Mouse (Mus musculus) heart, embryonic 11.5 days (tissue): ENCODE data around the gene Krtap16-1. TPM values are rescaled to one million over a fixed set of nuclear protein-coding genes. Genes with fewer than 3 reads are reported as not detected.

Experiments used
- ATAC-seq: fragments of 200-750 bp; cut with Nextera tagmentation; replicated peaks from 2 replicates; pipeline ENCODE4 v1.8.0; 2017; ENCODE audit warnings: moderate library complexity; ENCODE audit not compliant: insufficient number of reproducible peaks, low FRiP score, low TSS enrichment
- H3K27ac ChIP-seq: fragments of 300-500 bp; sonication (generic); 2 replicates; pipeline ENCODE4 v1.5.1; 2014; ENCODE audit warnings: mild to moderate bottlenecking, low read depth, low read length
- H3K27me3 ChIP-seq: fragments of 300-500 bp; sonication (generic); 2 replicates; pipeline ENCODE4 v1.6.1; 2014; ENCODE audit warnings: mild to moderate bottlenecking, low read length, mixed read lengths; ENCODE audit not compliant: control insufficient read depth, insufficient read depth
- H3K36me3 ChIP-seq: fragments of 300-500 bp; sonication (generic); 2 replicates; pipeline ENCODE4 v1.6.1; 2014; ENCODE audit warnings: mild to moderate bottlenecking, low read length, moderate library complexity, mixed read lengths; ENCODE audit not compliant: control insufficient read depth, insufficient read depth
- H3K4me1 ChIP-seq: fragments of 300-500 bp; sonication (generic); 2 replicates; pipeline ENCODE4 v1.6.1; 2014; ENCODE audit warnings: low read length; ENCODE audit not compliant: control insufficient read depth, insufficient read depth
- H3K4me2 ChIP-seq: fragments of 300-500 bp; sonication (generic); 2 replicates; pipeline ENCODE4 v1.6.1; 2014; ENCODE audit warnings: mild to moderate bottlenecking, moderate library complexity
- H3K4me3 ChIP-seq: fragments of 300-500 bp; sonication (generic); 2 replicates; pipeline ENCODE4 v1.5.1; 2014; ENCODE audit warnings: low read depth, low read length
- H3K9ac ChIP-seq: fragments of 300-500 bp; sonication (generic); 2 replicates; pipeline ENCODE4 v1.6.1; 2014; ENCODE audit warnings: mild to moderate bottlenecking, low read depth, low read length, moderate library complexity
- H3K9me3 ChIP-seq: fragments of 300-500 bp; sonication (generic); replicated peaks from 2 replicates; pipeline ENCODE4 v1.6.1; 2016; ENCODE audit warnings: low read length; ENCODE audit not compliant: control insufficient read depth
- WGBS: fragments of 180-500 bp; shearing (Covaris S2); extraction: QIAGEN DNeasy Blood & Tissue Kit; methylation state at CpG from one replicate; pipeline ENCODE4 v1.1.7; 2014; ENCODE audit not compliant: insufficient replicate concordance; 5-methylcytosine and 5-hydroxymethylcytosine counted together
- polyA plus RNA-seq: library from polyadenylated mRNA; unstranded; fragments of >200 nt; fragmentation: Nextera tagmentation; extraction: Ambion mirVana; gene quantifications from 2 replicates; pipeline ENCODE4 v1.2.1, GENCODE M21; 2014

The Krtap16-1 gene
- polyA plus RNA-seq, 1 experiment from 2014 or later = not detected

DNA sequence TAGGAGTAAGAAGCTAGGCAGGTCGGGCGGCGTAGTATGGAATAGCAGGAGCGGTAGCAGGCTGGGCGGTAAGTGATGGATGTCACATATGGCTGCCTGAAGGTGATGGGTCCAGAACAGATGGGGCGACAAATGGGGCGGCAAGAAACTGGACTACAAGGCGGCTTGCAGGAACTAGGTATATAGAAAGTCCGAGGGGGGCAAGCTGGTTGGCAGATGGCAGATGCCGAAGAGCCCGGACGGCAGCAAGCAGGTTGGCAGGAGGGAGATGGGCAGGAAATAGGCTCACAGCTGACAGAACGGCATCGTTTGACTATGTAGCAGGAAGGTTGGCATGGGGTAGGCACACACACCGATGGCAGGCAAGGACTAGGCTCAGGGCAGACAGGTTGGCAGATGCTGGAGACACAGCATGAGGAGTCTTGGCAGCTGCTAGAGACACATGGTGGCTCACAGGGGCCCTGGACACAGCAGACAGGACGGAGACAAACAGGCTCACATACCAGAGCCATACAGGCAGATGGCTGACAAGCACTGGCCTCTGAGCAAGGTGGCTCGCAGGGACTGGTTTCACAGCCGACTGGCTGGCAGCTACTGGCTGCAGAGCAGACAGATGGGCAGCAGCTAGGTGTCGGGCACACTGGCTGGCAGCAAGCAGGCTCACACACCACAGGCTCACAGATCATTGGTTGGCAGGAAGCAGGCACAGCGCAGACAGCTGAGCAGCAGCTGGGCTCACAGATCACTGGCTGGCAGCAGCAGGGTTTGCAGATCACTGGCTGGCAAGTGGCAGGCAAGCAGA is 905 bp downstream of the Krtap16-1 start:
- Histone ChIP-seq H3K4me3 (no peak overlapping the region), H3K36me3 (no peaks in the 10 kb centered on the region), H3K27ac (no peak overlapping the region), H3K9ac (no peak overlapping the region), H3K4me2 (no peak overlapping the region), H3K27me3 (0 out of 2 replicates have a peak, but pooled peaks cover 4% of the 10 kb centered on the region), H3K4me1 (no peaks in the 10 kb centered on the region), H3K9me3 (no peaks in the 10 kb centered on the region)
- no peak for ATAC-seq
- WGBS = 76% methylated on average over 20 of the region's 20 CpGs

DNA sequence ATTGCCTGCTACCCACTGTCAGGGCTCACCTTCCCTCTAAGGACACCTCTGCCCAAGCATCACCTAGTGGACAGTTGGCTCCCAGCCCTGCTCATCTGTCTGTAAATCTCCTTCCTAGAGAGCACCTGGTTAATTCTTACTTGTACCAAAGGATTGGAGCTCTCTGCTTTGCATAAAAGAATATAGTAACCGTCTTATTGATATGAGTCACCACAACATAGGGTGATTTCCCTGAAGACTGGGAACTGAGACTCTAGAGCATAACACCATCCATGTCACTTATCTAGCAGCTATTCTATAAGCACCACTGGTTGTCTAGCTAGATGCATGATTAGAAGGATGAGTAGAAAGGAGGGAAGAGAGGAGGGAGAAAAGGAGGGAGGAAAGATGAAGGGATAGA is 3.0 kb downstream of the Krtap16-1 start:
- no peak for ATAC-seq
- no peaks in the 10 kb centered on the region for H3K4me1 ChIP-seq

DNA sequence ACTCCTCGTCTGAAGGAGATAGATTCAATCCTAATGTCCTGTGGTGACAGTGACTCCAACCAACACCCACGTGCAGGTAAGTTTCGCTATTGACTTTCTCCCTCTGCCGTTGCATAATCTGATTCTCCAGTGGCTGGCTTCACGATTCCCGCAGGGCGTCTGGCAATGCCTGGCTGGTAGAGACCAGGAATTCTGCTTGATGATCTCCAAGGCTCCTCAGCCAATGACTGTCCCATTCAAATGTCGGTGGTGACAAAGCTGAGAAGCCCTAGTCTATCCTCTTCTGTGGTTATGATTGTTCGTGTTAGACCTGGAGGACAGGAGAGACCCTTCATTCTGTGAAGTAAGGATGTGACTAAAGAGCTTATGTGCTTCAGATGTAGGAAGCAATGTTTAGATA is 3.7 kb downstream of the Krtap16-1 start:
- no peak overlapping the region for H3K4me3 ChIP-seq
- no peak overlapping the region for H3K27ac ChIP-seq
- H3K36me3 ChIP-seq = no peaks in the 10 kb centered on the region
- H3K9me3 ChIP-seq = no peaks in the 10 kb centered on the region
- H3K4me1 ChIP-seq = no peaks in the 10 kb centered on the region
- WGBS = 78% methylated on average over 9 of the region's 9 CpGs
- no peak for ATAC-seq
- 0 out of 2 replicates have a peak, but pooled peaks cover 4% of the 10 kb centered on the region for H3K27me3 ChIP-seq
- no peak overlapping the region for H3K4me2 ChIP-seq
- H3K9ac ChIP-seq = no peak overlapping the region

More for the DNA sequence above, 3.0 kb downstream of the Krtap16-1 start:
- H3K27ac ChIP-seq = no peak overlapping the region
- H3K4me2 ChIP-seq = no peak overlapping the region
- H3K9me3 ChIP-seq = no peaks in the 10 kb centered on the region
- no peak overlapping the region for H3K4me3 ChIP-seq
- no peak overlapping the region for H3K9ac ChIP-seq
- H3K27me3 ChIP-seq = 0 out of 2 replicates have a peak, but pooled peaks cover 4% of the 10 kb centered on the region
- WGBS = 82% methylated on average over 1 of the region's 1 CpGs
- no peaks in the 10 kb centered on the region for H3K36me3 ChIP-seq

DNA sequence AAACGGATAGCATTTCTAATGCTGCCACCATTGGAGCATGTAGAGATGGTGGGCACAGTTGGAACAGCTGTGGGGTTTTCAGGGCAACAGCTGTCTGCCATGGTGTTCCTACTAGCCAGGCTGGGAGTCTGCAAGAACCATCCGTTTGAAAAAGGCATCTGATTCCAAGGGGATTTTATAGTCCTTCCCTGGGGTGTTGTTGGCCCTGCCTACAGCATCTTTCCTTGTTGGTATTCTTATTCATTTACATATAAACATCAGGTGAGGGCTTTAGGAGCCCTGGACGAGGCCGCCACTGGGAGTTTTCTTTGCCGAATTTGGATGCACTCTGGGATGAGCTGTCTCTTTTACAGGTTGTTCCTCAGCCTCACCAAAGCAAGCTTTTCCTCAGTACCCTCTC is 7.4 kb downstream of the Krtap16-1 start, which contains the start of gene Krtap29-1:
Gene Krtap29-1 (minus strand): TSS at position 101 of the 400 bp plus-strand sequence.
- Histone ChIP-seq H3K4me2 (no peak within 1 kb of the TSS), H3K27ac (no peak within 1 kb of the TSS), H3K4me1 (no peaks in the 10 kb centered on the region), H3K9ac (no peak within 1 kb of the TSS), H3K9me3 (no peaks in the 10 kb centered on the region), H3K4me3 (no peak within 1 kb of the TSS), H3K36me3 (no peaks in the 10 kb centered on the region), H3K27me3 (no peaks in the 10 kb centered on the region)
- WGBS = 67% methylated on average over 5 of the region's 5 CpGs
- no peak for ATAC-seq

DNA sequence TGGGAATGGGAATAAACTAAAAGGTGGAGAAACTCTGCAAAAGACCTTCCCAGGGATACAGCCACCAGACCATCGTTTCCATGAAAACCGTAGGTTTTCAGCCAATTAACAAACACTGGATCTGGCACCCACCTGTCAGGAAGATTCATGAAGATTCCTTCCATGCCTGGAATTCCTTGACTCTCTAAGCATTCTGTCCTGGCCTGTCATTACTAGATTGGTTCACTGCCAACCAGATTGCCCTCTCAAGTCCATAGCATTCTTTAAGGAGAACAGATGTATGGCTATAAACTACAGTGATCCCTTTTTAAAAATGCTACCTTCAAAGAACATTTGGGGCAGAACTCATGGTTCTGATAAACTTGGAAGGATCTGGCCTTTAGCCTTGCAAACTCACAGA is 20.4 kb downstream of the Krtap16-1 start:
- H3K9me3 ChIP-seq = no peaks in the 10 kb centered on the region
- 51% methylated on average over 2 of the region's 2 CpGs for WGBS
- H3K27ac ChIP-seq = no peak overlapping the region
- H3K4me3 ChIP-seq = no peak overlapping the region
- no peak for ATAC-seq
- H3K4me2 ChIP-seq = no peak overlapping the region
- no peaks in the 10 kb centered on the region for H3K36me3 ChIP-seq
- no peaks in the 10 kb centered on the region for H3K27me3 ChIP-seq
- no peak overlapping the region for H3K9ac ChIP-seq
- H3K4me1 ChIP-seq = no peaks in the 10 kb centered on the region; the same call in 1 of the 2 replicates

DNA sequence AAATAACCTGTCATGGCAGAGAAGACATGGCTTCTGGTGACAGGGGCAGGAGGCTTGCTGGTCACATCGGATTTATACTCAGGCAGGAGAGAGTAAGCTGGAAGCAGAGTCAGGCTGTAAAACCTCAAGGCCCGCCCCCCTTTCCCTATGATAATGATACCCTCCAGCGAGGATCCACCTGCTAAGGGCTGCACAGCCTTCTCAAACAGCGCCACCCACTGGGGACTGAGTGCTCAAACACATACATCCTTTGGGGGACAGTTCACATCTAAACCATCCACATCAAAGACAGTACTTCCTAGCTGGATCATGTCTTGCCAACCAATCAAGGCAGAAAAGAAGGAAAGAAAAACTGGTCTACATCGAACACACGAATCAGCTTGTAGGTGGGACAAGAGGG is 22.2 kb downstream of the Krtap16-1 start:
- Histone ChIP-seq H3K9ac (no peak overlapping the region), H3K27ac (no peak overlapping the region), H3K9me3 (no peaks in the 10 kb centered on the region), H3K4me3 (no peak overlapping the region), H3K27me3 (no peaks in the 10 kb centered on the region), H3K36me3 (no peaks in the 10 kb centered on the region), H3K4me2 (no peak overlapping the region), H3K4me1 (no peaks in the 10 kb centered on the region; the same call in 1 of the 2 replicates)
- WGBS = 55% methylated on average over 6 of the region's 6 CpGs
- no peak for ATAC-seq

DNA sequence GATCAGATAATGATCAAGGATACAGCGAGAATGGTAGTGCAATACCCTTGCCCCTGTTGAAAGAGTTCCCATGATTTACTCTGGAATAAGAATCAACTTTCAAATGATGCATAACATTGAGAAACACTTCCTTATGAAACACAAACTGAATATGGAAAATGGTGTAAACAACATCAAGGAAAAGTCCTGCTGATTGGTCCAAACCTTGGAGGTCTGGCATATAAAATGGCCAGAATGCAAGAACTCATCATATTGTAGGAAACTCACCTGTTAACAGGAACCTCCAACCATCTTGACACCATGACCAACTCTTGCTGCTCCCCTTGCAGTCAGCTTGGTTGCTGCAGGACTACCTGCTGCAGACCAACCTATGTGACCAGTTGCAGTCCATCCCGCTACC is 38.2 kb downstream of the Krtap16-1 start, which contains the start of gene Krtap9-5:
Gene Krtap9-5 (plus strand): TSS at position 301 of the 400 bp plus-strand sequence.
- no peak within 1 kb of the TSS for H3K27ac ChIP-seq
- no peaks in the 10 kb centered on the region for H3K27me3 ChIP-seq
- no peak within 1 kb of the TSS for H3K4me3 ChIP-seq
- H3K36me3 ChIP-seq = no peaks in the 10 kb centered on the region; the same call in 1 of the 2 replicates
- no peaks in the 10 kb centered on the region for H3K9me3 ChIP-seq
- no peak for ATAC-seq
- H3K4me1 ChIP-seq = no peaks in the 10 kb centered on the region
- H3K4me2 ChIP-seq = no peak within 1 kb of the TSS
- 88% methylated on average over 2 of the region's 2 CpGs for WGBS
- H3K9ac ChIP-seq = no peak within 1 kb of the TSS

DNA sequence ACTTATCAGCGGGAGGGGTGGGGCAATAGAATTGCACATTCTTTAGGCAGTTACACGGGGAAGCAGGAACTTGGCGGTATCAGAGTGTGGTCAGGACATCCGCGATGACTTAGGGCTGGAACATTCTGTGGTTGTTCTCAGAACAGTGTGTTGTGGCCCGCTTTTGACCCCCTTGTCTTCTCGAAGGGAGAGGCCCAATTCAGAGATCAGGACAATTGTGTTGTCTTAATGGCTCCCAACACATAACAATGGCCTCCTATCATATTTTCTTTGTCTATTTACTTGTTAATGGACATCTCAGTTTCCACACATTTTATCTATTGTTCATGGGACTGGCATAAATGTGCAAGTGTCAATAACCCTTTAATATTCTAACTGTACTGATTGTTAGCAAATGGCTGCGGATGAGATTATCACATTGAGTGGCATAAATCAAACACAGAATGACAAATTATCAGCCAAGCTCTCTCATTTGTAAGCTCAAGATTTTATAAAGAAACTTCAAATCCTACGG is 48.6 kb downstream of the Krtap16-1 start:
- Histone ChIP-seq H3K9ac (no peak overlapping the region), H3K36me3 (no peaks in the 10 kb centered on the region), H3K4me2 (no peak overlapping the region), H3K27me3 (no peaks in the 10 kb centered on the region), H3K27ac (no peak overlapping the region), H3K4me1 (no peaks in the 10 kb centered on the region), H3K4me3 (no peak overlapping the region), H3K9me3 (no peaks in the 10 kb centered on the region)
- WGBS = 80% methylated on average over 9 of the region's 9 CpGs
- ATAC-seq = no peak
